ENCODE assay signal across 9 mouse cellular contexts in the genomic region with DNA sequence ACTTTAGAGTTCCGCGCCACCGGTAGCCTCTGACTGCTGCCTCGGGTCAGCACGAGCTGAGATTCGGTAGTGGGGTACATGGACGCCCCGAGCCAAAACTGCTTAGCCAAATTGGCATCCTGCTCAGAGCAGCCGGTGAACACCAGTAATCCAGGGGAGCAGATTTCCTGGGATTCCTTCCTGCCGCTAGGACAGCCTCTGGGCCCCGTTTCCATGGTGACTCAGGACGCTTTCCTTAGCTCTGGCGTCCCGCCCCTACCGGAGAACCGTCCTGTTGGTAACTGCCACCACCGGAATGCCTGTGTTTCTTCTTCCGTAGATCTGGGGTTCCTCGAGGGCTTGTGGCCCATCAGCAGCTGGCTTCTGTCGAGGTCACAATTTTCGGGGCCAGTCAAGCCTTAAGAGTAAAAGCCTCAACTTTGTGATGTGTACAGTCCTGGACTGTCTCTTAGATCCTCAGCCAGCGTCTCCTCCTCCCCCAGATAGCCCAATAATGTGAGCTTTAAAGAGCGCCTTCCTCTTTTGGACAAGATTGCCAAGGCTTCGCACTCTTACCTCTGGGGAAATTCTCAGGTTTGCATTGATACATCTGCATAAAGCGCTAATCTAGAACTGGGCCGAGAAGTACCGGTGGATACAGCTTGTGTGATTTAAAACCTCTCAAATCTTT. TPM values are rescaled to one million over a fixed set of nuclear protein-coding genes. Genes with fewer than 3 reads are reported as not detected.
DNase-seq lines count a peak whose midpoint lies in the region; ATAC-seq and TF ChIP-seq lines count a peak whose summit lies in the region.
"Had no signal": no experiment of that assay in that cellular context is flagged by ENCODE, and none has a peak within 500 bp of the region (broad histone marks: within the 10 kb centered on the region; RNA-seq: fewer than 3 reads in every experiment).

4833427G06Rik (minus strand) TSS at position 323 of the 670 bp plus-strand sequence.

- peaks cover 16% of the 10 kb centered on the region for H3K4me1 ChIP-seq in heart, embryonic 15.5 days (replicated peaks)
- peaks cover 18% of the 10 kb centered on the region for H3K4me1 ChIP-seq in kidney, embryonic 16.5 days (ENCODE audit: insufficient read depth, low read length)
- H3K4me1 ChIP-seq in liver, postnatal 0 days (ENCODE audit: insufficient read depth): peaks cover 11% of the 10 kb centered on the region
- peaks cover 22% of the 10 kb centered on the region for H3K4me1 ChIP-seq in neural tube, embryonic 15.5 days

- peak within 1 kb of the TSS; percentile 30 for H3K4me3 ChIP-seq in heart, embryonic 15.5 days
- H3K4me3 ChIP-seq in kidney, embryonic 16.5 days (ENCODE audit: low read length): peak within 1 kb of the TSS; percentile 59
- 0 out of 2 replicates have a peak within 1 kb of the TSS, but pooled peaks have one; percentile 8 for H3K4me3 ChIP-seq in liver, postnatal 0 days (ENCODE audit: low read depth, low read length)
- peak within 1 kb of the TSS; percentile 60 for H3K4me3 ChIP-seq in neural tube, embryonic 15.5 days (replicated peaks)

- WGBS in heart, embryonic 15.5 days: 9% methylated on average over 27 of the region's 27 CpGs
- WGBS in kidney, embryonic 16.5 days: 7% methylated on average over 27 of the region's 27 CpGs
- 10% methylated on average over 27 of the region's 27 CpGs for WGBS in liver, postnatal 0 days (ENCODE audit: insufficient replicate concordance)
- WGBS in neural tube, embryonic 15.5 days: 8% methylated on average over 27 of the region's 27 CpGs

- peaks cover 18% of the 10 kb centered on the region for H3K27me3 ChIP-seq in heart, embryonic 15.5 days
- H3K27me3 ChIP-seq in kidney, embryonic 16.5 days (ENCODE audit: insufficient read depth, low read length): no peaks in the 10 kb centered on the region
- H3K27me3 ChIP-seq in liver, postnatal 0 days (ENCODE audit: insufficient read depth, low read length): peaks cover 35% of the 10 kb centered on the region
- peaks cover 12% of the 10 kb centered on the region; the same call in 1 of the 2 replicates for H3K27me3 ChIP-seq in neural tube, embryonic 15.5 days (replicated peaks)

- TF ChIP-seq EP300 in liver, postnatal 0 days (IDR thresholded peaks at IDR 0.05; ENCODE audit: low read depth): no peak

- no peak within 1 kb of the TSS for H3K27ac ChIP-seq in heart, embryonic 15.5 days
- H3K27ac ChIP-seq in kidney, embryonic 16.5 days (ENCODE audit: low read length): no peak within 1 kb of the TSS
- no peak within 1 kb of the TSS for H3K27ac ChIP-seq in liver, postnatal 0 days (ENCODE audit: low read depth)
- H3K27ac ChIP-seq in neural tube, embryonic 15.5 days (replicated peaks): no peak within 1 kb of the TSS

- H3K4me2 ChIP-seq in heart, embryonic 15.5 days: peak within 1 kb of the TSS; percentile 100
- H3K4me2 ChIP-seq in kidney, embryonic 16.5 days (replicated peaks; ENCODE audit: low read depth, low read length): peak within 1 kb of the TSS; percentile 99
- H3K4me2 ChIP-seq in liver, postnatal 0 days (ENCODE audit: low read depth, low read length): peak within 1 kb of the TSS; percentile 43
- H3K4me2 ChIP-seq in neural tube, embryonic 15.5 days: peak within 1 kb of the TSS; percentile 100

- ATAC-seq in heart, embryonic 15.5 days (replicated peaks; ENCODE audit: insufficient number of reproducible peaks, insufficient read depth, low FRiP score, low read depth): no peak
- peak; percentile 55 for ATAC-seq in kidney, embryonic 16.5 days (ENCODE audit: low FRiP score, low TSS enrichment)
- ATAC-seq in liver, postnatal 0 days: no peak
- ATAC-seq in neural tube, embryonic 15.5 days (ENCODE audit: low FRiP score): peak; percentile 31; the same call in 1 of the 2 replicates
- ATAC-seq in monocyte, adult 5-6 weeks (replicated peaks; ENCODE audit: insufficient number of reproducible peaks, low FRiP score, low TSS enrichment, poor library complexity, severe bottlenecking): no peak

- no peaks in the 10 kb centered on the region for H3K9me3 ChIP-seq in heart, embryonic 15.5 days (replicated peaks)
- H3K9me3 ChIP-seq in kidney, embryonic 16.5 days (ENCODE audit: low read length): no peaks in the 10 kb centered on the region
- H3K9me3 ChIP-seq in liver, postnatal 0 days (ENCODE audit: low read length): no peaks in the 10 kb centered on the region
- H3K9me3 ChIP-seq in neural tube, embryonic 15.5 days (replicated peaks): no peaks in the 10 kb centered on the region

- no peak for TF ChIP-seq CTCF in liver, postnatal 0 days (IDR thresholded peaks at IDR 0.05; ENCODE audit: low read depth)

- 0 out of 2 replicates have a peak within 1 kb of the TSS, but pooled peaks have one; percentile 2 for H3K9ac ChIP-seq in heart, embryonic 15.5 days
- H3K9ac ChIP-seq in kidney, embryonic 16.5 days (replicated peaks; ENCODE audit: low read length): no peak within 1 kb of the TSS
- H3K9ac ChIP-seq in liver, postnatal 0 days (replicated peaks): no peak within 1 kb of the TSS
- no peak within 1 kb of the TSS for H3K9ac ChIP-seq in neural tube, embryonic 15.5 days (replicated peaks)

- peak; percentile 34 to 62 for DNase-seq in urinary bladder, postnatal 4 days (ENCODE audit: low spot score in 2 of 2)
- no peak for DNase-seq in urinary bladder, adult 2 months (ENCODE audit: low spot score)
- peak; percentile 78 for DNase-seq in embryo, embryonic 9.5 days (ENCODE audit: extremely low spot score)
- peak; percentile 66 for DNase-seq in liver, postnatal 0 days

- H3K36me3 ChIP-seq in heart, embryonic 15.5 days: no peaks in the 10 kb centered on the region
- H3K36me3 ChIP-seq in kidney, embryonic 16.5 days (ENCODE audit: insufficient read depth, low read length): no peaks in the 10 kb centered on the region
- H3K36me3 ChIP-seq in liver, postnatal 0 days (replicated peaks; ENCODE audit: insufficient read depth, low read length): no peaks in the 10 kb centered on the region
- no peaks in the 10 kb centered on the region for H3K36me3 ChIP-seq in neural tube, embryonic 15.5 days

RNA-seq across cellular contexts. Expression of gene 4833427G06Rik, which starts in this region (rescaled TPM):
- not detected in 2 replicates for polyA plus RNA-seq in urinary bladder, adult 2 months (2012; rRNA removed)
- 0.19 TPM in 1 of 2 replicates, not detected in the other for polyA plus RNA-seq in heart, embryonic 15.5 days (2015; fragmentation: Nextera tagmentation; extraction: Ambion mirVana)
- not detected in 2 replicates for polyA plus RNA-seq in kidney, embryonic 16.5 days (2015; fragmentation: Nextera tagmentation; extraction: Ambion mirVana)
- polyA plus RNA-seq in liver, postnatal 0 days (2015; fragmentation: Nextera tagmentation; extraction: Ambion mirVana): not detected in 2 replicates
- polyA plus RNA-seq in neural tube, embryonic 15.5 days (2015; fragmentation: Nextera tagmentation; extraction: Ambion mirVana): 0.37 TPM in 2 replicates
- not detected in 3 replicates for total RNA-seq in monocyte, adult 5-6 weeks (2017)
- polyA plus RNA-seq: spleen, adult 2 months had no signal

Comparison
In these comparisons a context has a peak if more than half of its experiments do, and no peak if none do; other contexts are left out.
1. Peak in ATAC-seq, H3K4me3 ChIP-seq and H3K4me2 ChIP-seq in kidney, embryonic 16.5 days; RNA of the gene not detected or under 1 TPM.
2. Peak in DNase-seq, H3K4me3 ChIP-seq and H3K4me2 ChIP-seq in liver, postnatal 0 days; RNA of the gene not detected or under 1 TPM.
3. Peak in ATAC-seq, H3K4me3 ChIP-seq and H3K4me2 ChIP-seq in neural tube, embryonic 15.5 days; RNA of the gene not detected or under 1 TPM.
4. H3K4me2 ChIP-seq: peak in every context shown above with its lines; median percentile 100 in heart, embryonic 15.5 days; 100 in neural tube, embryonic 15.5 days; 99 in kidney, embryonic 16.5 days; 43 in liver, postnatal 0 days.
5. H3K4me3 ChIP-seq: peak in every context shown above with its lines; median percentile 60 in neural tube, embryonic 15.5 days; 59 in kidney, embryonic 16.5 days; 30 in heart, embryonic 15.5 days; 8 in liver, postnatal 0 days.